Mouse (Mus musculus) spleen, postnatal 36 days (tissue): ENCODE measurements around the gene Gm20431.

Experiments used
- DNase-seq, 2 experiments: peaks; one replicate each; pipeline ENCODE4 v3.0.0; 2022; ENCODE audit warnings: low spot score in 2 of 2, mixed read lengths in 1 of 2

Gene Gm20431

GRCm38 (mm10) chr2:167661270-167662203 lies at the start of gene Gm20431:
Gene Gm20431, minus strand, starts transcription at chr2:167661496.
- peak; percentile 95 for DNase-seq

- DNase-seq: no peak
Measured at GRCm38 (mm10) chr2:167710574-167710973, 49.3 kb upstream of the Gm20431 start.

- no peak for DNase-seq
Measured at GRCm38 (mm10) chr2:167709969-167710368, 48.7 kb upstream of the Gm20431 start.

GRCm38 (mm10) chr2:167708373-167708772 lies 47.1 kb upstream of the Gm20431 start:
- no peak for DNase-seq

- DNase-seq: no peak
Measured at GRCm38 (mm10) chr2:167706183-167706939, 45.1 kb upstream of the Gm20431 start.

- DNase-seq: no peak
Measured at GRCm38 (mm10) chr2:167704409-167704808, 43.1 kb upstream of the Gm20431 start.

GRCm38 (mm10) chr2:167702126-167702525 lies 40.8 kb upstream of the Gm20431 start:
- no peak for DNase-seq

- no peak for DNase-seq
Measured at GRCm38 (mm10) chr2:167701472-167701871, 40.2 kb upstream of the Gm20431 start.

GRCm38 (mm10) chr2:167700018-167700417 lies 38.7 kb upstream of the Gm20431 start:
- no peak for DNase-seq

- peak; percentile 76 to 77 for DNase-seq
Measured at GRCm38 (mm10) chr2:167697902-167698301, 36.6 kb upstream of the Gm20431 start.

GRCm38 (mm10) chr2:167696143-167696542 lies 34.8 kb upstream of the Gm20431 start:
- no peak for DNase-seq

GRCm38 (mm10) chr2:167695491-167695890 lies 34.2 kb upstream of the Gm20431 start:
- DNase-seq: peak in 1 of 2 experiments; percentile 18

- DNase-seq: no peak
Measured at GRCm38 (mm10) chr2:167694963-167695362, 33.7 kb upstream of the Gm20431 start.

GRCm38 (mm10) chr2:167694244-167694643 lies 32.9 kb upstream of the Gm20431 start:
- no peak for DNase-seq

- no peak for DNase-seq
Measured at GRCm38 (mm10) chr2:167693540-167693939, 32.2 kb upstream of the Gm20431 start.

GRCm38 (mm10) chr2:167692831-167693230 lies 31.5 kb upstream of the Gm20431 start:
- no peak for DNase-seq

- DNase-seq: no peak
Measured at GRCm38 (mm10) chr2:167691871-167692661, 30.8 kb upstream of the Gm20431 start.

- DNase-seq: no peak
Measured at GRCm38 (mm10) chr2:167691410-167691809, 30.1 kb upstream of the Gm20431 start.

- DNase-seq: no peak
Measured at GRCm38 (mm10) chr2:167690962-167691311, 29.6 kb upstream of the Gm20431 start.

- no peak for DNase-seq
Measured at GRCm38 (mm10) chr2:167690219-167690961, 29.1 kb upstream of the Gm20431 start.
